In the genomic region with DNA sequence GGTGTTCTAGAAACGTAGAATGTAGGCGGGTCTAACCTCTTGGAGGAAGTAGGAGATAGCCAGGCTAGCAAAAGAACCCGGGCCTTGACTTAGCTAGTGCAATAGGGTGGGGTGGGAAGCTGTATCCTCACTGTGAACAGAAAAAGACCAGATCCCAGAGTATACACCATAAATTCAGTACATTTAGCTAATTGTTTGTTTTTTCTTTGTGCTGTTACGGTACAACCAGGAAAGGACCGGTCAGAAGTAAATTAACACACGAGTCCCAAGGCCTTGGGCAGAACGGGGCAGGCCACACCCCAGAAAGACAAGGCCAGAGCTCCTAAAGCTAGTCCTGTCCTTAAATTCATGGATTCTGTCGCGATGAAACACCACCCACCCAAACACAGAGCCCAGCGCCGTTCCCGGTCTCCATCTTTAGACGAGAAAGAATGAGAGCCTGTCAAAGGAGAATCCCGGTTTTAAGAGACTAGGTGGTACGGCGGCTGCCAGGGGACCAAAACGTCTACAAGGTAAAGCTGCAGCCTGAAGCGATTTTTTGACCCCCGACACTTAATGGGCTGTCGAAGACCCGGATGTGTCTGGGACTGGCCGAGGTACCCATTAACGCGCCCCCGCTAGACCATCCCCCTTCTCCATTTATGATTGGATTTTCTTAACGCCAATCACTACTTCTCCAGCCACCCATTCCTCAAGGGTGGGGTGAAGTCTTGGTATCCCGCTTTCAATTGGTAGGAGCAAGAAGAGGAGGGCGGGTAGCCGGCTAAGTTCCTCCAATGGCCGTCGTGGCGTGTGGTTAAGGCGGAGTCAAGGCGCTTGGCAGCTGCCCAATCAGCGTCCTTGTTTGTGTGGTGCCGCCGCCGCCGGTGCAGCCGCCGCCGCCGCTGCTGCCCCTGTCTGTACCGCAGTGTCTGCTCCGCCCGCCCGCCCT, we compare ENCODE assay signal across 8 mouse cellular contexts. TPM values are rescaled to one million over a fixed set of nuclear protein-coding genes. Genes with fewer than 3 reads are reported as not detected.
DNase-seq lines count a peak whose midpoint lies in the region; ATAC-seq and TF ChIP-seq lines count a peak whose summit lies in the region.

A gene (plus strand): TSS at position 834 of the 931 bp plus-strand sequence.

- peaks cover 9% of the 10 kb centered on the region for H3K79me2 ChIP-seq in heart, adult 2 months (replicated peaks; ENCODE audit: control insufficient read depth, insufficient read depth, low read length)

- H3K36me3 ChIP-seq in embryonic facial prominence, embryonic 14.5 days (ENCODE audit: control insufficient read depth, insufficient read depth, low read length), result no peaks in the 10 kb centered on the region
- peaks cover 23% of the 10 kb centered on the region for H3K36me3 ChIP-seq in heart, adult 2 months (ENCODE audit: control insufficient read depth, insufficient read depth, low read length)
- H3K36me3 ChIP-seq in limb, embryonic 13.5 days, result 0 out of 2 replicates have a peak, but pooled peaks cover 4% of the 10 kb centered on the region
- H3K36me3 ChIP-seq in midbrain, embryonic 16.5 days (ENCODE audit: control insufficient read depth, insufficient read depth, low read length), result no peaks in the 10 kb centered on the region

- H3K27me3 ChIP-seq in embryonic facial prominence, embryonic 14.5 days (replicated peaks; ENCODE audit: control insufficient read depth, insufficient read depth, low read length), result no peaks in the 10 kb centered on the region
- H3K27me3 ChIP-seq in heart, adult 2 months (ENCODE audit: control insufficient read depth, insufficient read depth, low read length), result no peaks in the 10 kb centered on the region
- H3K27me3 ChIP-seq in limb, embryonic 13.5 days, result no peaks in the 10 kb centered on the region
- H3K27me3 ChIP-seq in midbrain, embryonic 16.5 days (ENCODE audit: control insufficient read depth, insufficient read depth, low read depth, low read length), result no peaks in the 10 kb centered on the region

- H3K4me2 ChIP-seq in embryonic facial prominence, embryonic 14.5 days (ENCODE audit: low read depth, low read length), result peak within 1 kb of the TSS; percentile 84
- H3K4me2 ChIP-seq in limb, embryonic 13.5 days (replicated peaks), result peak within 1 kb of the TSS; percentile 89
- H3K4me2 ChIP-seq in midbrain, embryonic 16.5 days (ENCODE audit: low read length), result peak within 1 kb of the TSS; percentile 87

- peak; percentile 98 for ATAC-seq in embryonic facial prominence, embryonic 14.5 days (ENCODE audit: low read depth)
- peak; percentile 98 for ATAC-seq in limb, embryonic 13.5 days (ENCODE audit: low FRiP score, low read depth)
- ATAC-seq in midbrain, embryonic 16.5 days, result peak; percentile 99

- intact Hi-C loops in heart, adult 2 months (cut with DNase I), result loop anchor here (2.0 to 10.0 kb wide), 4 partner anchors 28 to 172 kb away; a partner anchor contains a TSS

- no peak for TF ChIP-seq CTCF in heart, adult 2 months (IDR thresholded peaks at IDR 0.05)

- peak within 1 kb of the TSS; percentile 83 for H3K4me3 ChIP-seq in embryonic facial prominence, embryonic 14.5 days (ENCODE audit: low read depth, low read length)
- H3K4me3 ChIP-seq in heart, adult 2 months, result peak within 1 kb of the TSS; percentile 73
- H3K4me3 ChIP-seq in limb, embryonic 13.5 days, result peak within 1 kb of the TSS; percentile 87
- H3K4me3 ChIP-seq in midbrain, embryonic 16.5 days (ENCODE audit: low read depth, low read length), result peak within 1 kb of the TSS; percentile 86

- TF ChIP-seq EP300 in heart, adult 2 months (IDR thresholded peaks at IDR 0.05; ENCODE audit: insufficient read depth, low read depth, low read length), result peak; percentile 71; the same call in 1 of the 2 replicates

- WGBS in embryonic facial prominence, embryonic 14.5 days, result under 1% methylated on average over 43 of the region's 47 CpGs
- under 1% methylated on average over 47 of the region's 47 CpGs for WGBS in heart, adult 2 months
- under 1% methylated on average over 47 of the region's 47 CpGs for WGBS in limb, embryonic 13.5 days
- under 1% methylated on average over 46 of the region's 47 CpGs for WGBS in midbrain, embryonic 16.5 days

- DNase-seq in 3T3-L1 (ENCODE audit: low read depth, low spot score), result peak; percentile 100
- DNase-seq in adrenal gland, postnatal 4 days (ENCODE audit: low spot score in 2 of 2), result peak; percentile 91 to 96
- peak; percentile 100 for DNase-seq in embryonic facial prominence, embryonic 14.5 days (ENCODE audit: low spot score)
- DNase-seq in heart, adult 2 months, result peak; percentile 96 to 98
- DNase-seq in kidney, adult 8-10 months, result peak; percentile 99 to 100
- peak; percentile 93 to 97 for DNase-seq in spleen, postnatal 10 days (ENCODE audit: low spot score in 2 of 2)

- peak; percentile 77 for TF ChIP-seq POLR2A in heart, adult 2 months (IDR thresholded peaks at IDR 0.05; ENCODE audit: insufficient read depth, low read depth, low read length)

- no peaks in the 10 kb centered on the region for H3K9me3 ChIP-seq in embryonic facial prominence, embryonic 14.5 days (ENCODE audit: control insufficient read depth, low read length)
- H3K9me3 ChIP-seq in limb, embryonic 13.5 days, result no peaks in the 10 kb centered on the region
- no peaks in the 10 kb centered on the region for H3K9me3 ChIP-seq in midbrain, embryonic 16.5 days (replicated peaks; ENCODE audit: control insufficient read depth, low read length, poor library complexity, severe bottlenecking)

- H3K4me1 ChIP-seq in embryonic facial prominence, embryonic 14.5 days (ENCODE audit: control insufficient read depth, insufficient read depth, low read length), result peaks cover 15% of the 10 kb centered on the region
- H3K4me1 ChIP-seq in heart, adult 2 months (ENCODE audit: control insufficient read depth, insufficient read depth, low read length), result peaks cover 7% of the 10 kb centered on the region
- H3K4me1 ChIP-seq in limb, embryonic 13.5 days, result peaks cover 22% of the 10 kb centered on the region
- peaks cover 27% of the 10 kb centered on the region for H3K4me1 ChIP-seq in midbrain, embryonic 16.5 days (ENCODE audit: control insufficient read depth, insufficient read depth, low read length)

- H3K27ac ChIP-seq in embryonic facial prominence, embryonic 14.5 days (replicated peaks; ENCODE audit: low read depth, low read length), result peak within 1 kb of the TSS; percentile 98
- peak within 1 kb of the TSS; percentile 93 for H3K27ac ChIP-seq in heart, adult 2 months
- peak within 1 kb of the TSS; percentile 96 for H3K27ac ChIP-seq in limb, embryonic 13.5 days
- H3K27ac ChIP-seq in midbrain, embryonic 16.5 days (ENCODE audit: low read length), result peak within 1 kb of the TSS; percentile 96

- H3K9ac ChIP-seq in embryonic facial prominence, embryonic 14.5 days (ENCODE audit: low read depth, low read length), result peak within 1 kb of the TSS; percentile 93
- H3K9ac ChIP-seq in heart, adult 2 months (ENCODE audit: low read depth, low read length), result peak within 1 kb of the TSS; percentile 97
- H3K9ac ChIP-seq in limb, embryonic 13.5 days, result peak within 1 kb of the TSS; percentile 90
- peak within 1 kb of the TSS; percentile 83 for H3K9ac ChIP-seq in midbrain, embryonic 16.5 days (ENCODE audit: low read depth, low read length)

RNA-seq across cellular contexts. Expression of the gene that starts here (rescaled TPM):
- total RNA-seq in adrenal gland, postnatal 4 days (2021), result 100 to 1,000 TPM in 1 of 2 experiments, 10 to 100 TPM in 1; 90.7 to 105 TPM
- polyA plus RNA-seq in embryonic facial prominence, embryonic 14.5 days (2014; fragmentation: Nextera tagmentation; extraction: Ambion mirVana), result 13.2 and 13.4 TPM in 2 replicates
- total RNA-seq in heart, adult 2 months (2021), result 10 to 100 TPM; 40.0 to 45.3 TPM
- polyA plus RNA-seq in heart, adult 2 months (2012; rRNA removed), result 17.7 and 21.0 TPM in 2 replicates
- 19.4 and 19.6 TPM in 2 replicates for polyA plus RNA-seq in limb, embryonic 13.5 days (2015; fragmentation: Nextera tagmentation; extraction: Ambion mirVana)
- polyA plus RNA-seq in midbrain, embryonic 16.5 days (2015; fragmentation: Nextera tagmentation; extraction: Ambion mirVana), result 10.9 and 12.0 TPM in 2 replicates

Comparison
In these comparisons a context has a peak if more than half of its experiments do, and no peak if none do; other contexts are left out.
1. Peak in every context shown above with its lines: DNase-seq, ATAC-seq, H3K4me3 ChIP-seq and H3K27ac ChIP-seq.